Mouse (Mus musculus) olfactory bulb, adult 2 months (tissue): ENCODE data around the gene Exoc6.

Source experiments
- CTCF ChIP-seq: fragments of 200-500 bp; IDR thresholded peaks from 2 replicates; pipeline ENCODE4 v1.5.1; 2012; ENCODE audit warnings: low read depth, mild to moderate bottlenecking, low read length, moderate library complexity; ENCODE audit not compliant: insufficient read depth
- POLR2A ChIP-seq: fragments of 200-500 bp; IDR thresholded peaks from 2 replicates; pipeline ENCODE4 v1.6.1; 2012; ENCODE audit warnings: mild to moderate bottlenecking, low read depth, low read length, moderate library complexity; ENCODE audit not compliant: insufficient read depth

DNA sequence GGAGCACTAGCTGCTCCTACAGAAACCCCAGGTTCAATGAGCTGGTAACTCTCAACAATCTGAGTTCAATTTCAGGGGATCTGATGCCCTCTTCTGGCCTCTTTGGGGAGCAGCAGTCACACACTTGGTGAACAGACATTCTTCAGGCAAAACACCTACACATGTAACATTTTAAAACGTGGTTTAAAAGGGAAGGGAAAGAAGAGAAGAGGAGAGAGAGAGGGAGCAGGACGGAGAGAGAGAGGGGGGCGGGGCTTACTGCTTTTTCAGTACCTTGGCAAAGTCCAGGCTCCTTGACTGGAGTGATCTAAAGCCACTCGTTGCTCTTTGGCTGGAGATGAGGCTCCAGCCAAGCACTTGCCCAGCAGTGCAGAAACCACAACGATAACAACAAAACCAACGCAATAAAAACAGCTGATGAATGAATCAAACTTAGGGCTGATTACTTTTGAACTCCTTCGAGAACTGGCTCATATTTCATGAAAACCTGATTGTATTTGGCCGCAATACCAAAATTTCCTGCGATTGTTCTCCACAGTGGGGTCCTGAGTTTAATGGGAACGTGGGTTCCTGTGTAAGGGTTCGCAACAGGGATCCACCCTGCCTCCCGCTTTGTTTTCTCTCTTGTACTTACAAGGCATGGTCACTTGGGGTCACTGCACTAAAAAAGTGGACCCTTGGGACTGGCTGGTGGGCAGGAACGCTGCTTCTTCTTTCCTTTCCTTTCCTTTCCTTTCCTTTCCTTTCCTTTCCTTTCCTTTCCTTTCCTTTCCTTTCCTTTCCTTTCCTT is 6.5 kb upstream of the Exoc6 start:
- TF ChIP-seq CTCF (no peak), POLR2A (no peak)
